Mouse (Mus musculus) ES-E14 (cell line): ENCODE measurements at regions not wholly inside any gene's neighbourhood (a gene's known extent, or its start where the extent isn't known, plus 50 kb on each side); places are given as distances from the start of the nearest gene placed in this dataset.

ENCODE experiments used
- HCFC1 ChIP-seq: IDR thresholded peaks from 2 replicates; pipeline ENCODE4 v1.6.1; 2012; ENCODE audit warnings: low read length, inconsistent platforms, borderline replicate concordance; ENCODE audit not compliant: insufficient read depth
- MAFK ChIP-seq: IDR thresholded peaks from 2 replicates; pipeline ENCODE4 v1.6.1; 2014; ENCODE audit warnings: mild to moderate bottlenecking, low read depth, low read length, inconsistent platforms; ENCODE audit not compliant: insufficient read depth
- ZC3H11A ChIP-seq: IDR thresholded peaks from 2 replicates; pipeline ENCODE4 v1.6.1; 2012; ENCODE audit warnings: low read depth, mild to moderate bottlenecking, inconsistent platforms, low read length, borderline replicate concordance
- ZNF384 ChIP-seq: IDR thresholded peaks from 2 replicates; pipeline ENCODE4 v1.6.1; 2012; ENCODE audit warnings: low read depth, low read length, inconsistent platforms

DNA sequence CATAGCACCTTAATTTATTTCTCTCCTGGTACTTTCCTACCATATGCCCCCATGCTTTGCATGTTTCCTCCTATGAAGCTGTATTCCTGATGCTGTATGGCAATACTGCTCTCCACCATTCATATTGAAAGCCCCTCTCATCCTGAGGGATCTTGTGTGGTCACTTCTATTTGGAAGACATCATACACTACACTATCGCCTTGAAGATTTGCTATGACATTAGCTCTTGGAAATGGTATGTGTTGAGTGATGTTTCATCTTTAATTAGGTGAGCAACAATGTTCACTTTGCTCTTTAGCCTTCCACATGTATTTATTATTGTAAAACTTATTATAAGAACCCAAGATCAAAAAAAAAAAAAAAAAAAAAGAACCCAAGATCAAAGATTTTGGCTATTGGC, 81.2 kb upstream of the Arhgap11a start:
- TF ChIP-seq ZC3H11A (no peak), ZNF384 (no peak), HCFC1 (no peak), MAFK (no peak)
